Mouse (Mus musculus) lung, embryonic 15.5 days (tissue): Measurements from ENCODE around the gene Rarb. TPM values are rescaled to one million over a fixed set of nuclear protein-coding genes. Genes with fewer than 3 reads are reported as not detected.

ENCODE experiments used
- ATAC-seq: fragments of 200-750 bp; cut with Nextera tagmentation; 2 replicates; pipeline ENCODE4 v1.8.0; 2017; ENCODE audit warnings: moderate number of reproducible peaks, borderline replicate concordance; ENCODE audit not compliant: low FRiP score, low TSS enrichment; ENCODE audit errors: extremely low read depth
- H3K27ac ChIP-seq: fragments of 300-500 bp; sonication (generic); 2 replicates; pipeline ENCODE4 v1.5.1; 2015; ENCODE audit warnings: moderate library complexity, mild to moderate bottlenecking, inconsistent platforms
- H3K27me3 ChIP-seq: fragments of 300-500 bp; sonication (generic); 2 replicates; pipeline ENCODE4 v1.6.1; 2015; ENCODE audit warnings: inconsistent platforms
- H3K36me3 ChIP-seq: fragments of 300-500 bp; sonication (generic); 2 replicates; pipeline ENCODE4 v1.6.1; 2015; ENCODE audit warnings: inconsistent platforms
- H3K4me1 ChIP-seq: fragments of 300-500 bp; sonication (generic); 2 replicates; pipeline ENCODE4 v1.6.1; 2015; ENCODE audit warnings: inconsistent platforms
- H3K4me2 ChIP-seq: fragments of 300-500 bp; sonication (generic); 2 replicates; pipeline ENCODE4 v1.6.1; 2015; ENCODE audit warnings: inconsistent platforms, mild to moderate bottlenecking, moderate library complexity
- H3K4me3 ChIP-seq: fragments of 300-500 bp; sonication (generic); 2 replicates; pipeline ENCODE4 v1.5.1; 2015; ENCODE audit warnings: mild to moderate bottlenecking, inconsistent platforms
- H3K9ac ChIP-seq: fragments of 300-500 bp; sonication (generic); 2 replicates; pipeline ENCODE4 v1.6.1; 2015; ENCODE audit warnings: inconsistent platforms
- H3K9me3 ChIP-seq: fragments of 300-500 bp; sonication (generic); 2 replicates; pipeline ENCODE4 v1.6.1; 2016; ENCODE audit warnings: inconsistent platforms
- WGBS: fragments of 180-500 bp; shearing (Covaris S2); methylation state at CpG from one replicate; pipeline ENCODE4 v1.1.7; 2015; 5-methylcytosine and 5-hydroxymethylcytosine counted together
- polyA plus RNA-seq: library from polyadenylated mRNA; unstranded; fragments of >200 nt; fragmentation: Nextera tagmentation; extraction: Ambion mirVana; gene quantifications from 2 replicates; pipeline ENCODE4 v1.2.1, GENCODE M21; 2015

The Rarb gene
- polyA plus RNA-seq, 1 experiment from 2014 or later: 14.5 TPM

GRCm38 (mm10) chr14:16444859-16445258 is 374.1 kb downstream of the Rarb start:
- no peaks in the 10 kb centered on the region for H3K36me3 ChIP-seq
- no peak overlapping the region for H3K4me2 ChIP-seq
- H3K27ac ChIP-seq: no peak overlapping the region
- no peaks in the 10 kb centered on the region for H3K27me3 ChIP-seq
- 83% methylated on average over 4 of the region's 4 CpGs for WGBS
- H3K4me3 ChIP-seq: no peak overlapping the region
- no peak for ATAC-seq
- peaks cover 6% of the 10 kb centered on the region; the same call in 1 of the 2 replicates for H3K4me1 ChIP-seq
- H3K9me3 ChIP-seq: no peaks in the 10 kb centered on the region
- H3K9ac ChIP-seq: no peak overlapping the region

- H3K27ac ChIP-seq: no peak overlapping the region
- no peak for ATAC-seq
- no peak overlapping the region for H3K4me2 ChIP-seq
- H3K4me3 ChIP-seq: no peak overlapping the region
- no peak overlapping the region for H3K9ac ChIP-seq
- 74% methylated on average over 6 of the region's 6 CpGs for WGBS
- no peaks in the 10 kb centered on the region for H3K9me3 ChIP-seq
- no peaks in the 10 kb centered on the region for H3K27me3 ChIP-seq
- peaks cover 12% of the 10 kb centered on the region for H3K36me3 ChIP-seq
- no peaks in the 10 kb centered on the region; the same call in 1 of the 2 replicates for H3K4me1 ChIP-seq
Observed at GRCm38 (mm10) chr14:16439385-16440126, 379.4 kb downstream of the Rarb start.

- H3K9ac ChIP-seq: no peak overlapping the region
- WGBS: 83% methylated on average over 4 of the region's 4 CpGs
- H3K4me2 ChIP-seq: no peak overlapping the region
- no peaks in the 10 kb centered on the region for H3K9me3 ChIP-seq
- H3K36me3 ChIP-seq: peaks cover 14% of the 10 kb centered on the region
- no peaks in the 10 kb centered on the region for H3K4me1 ChIP-seq
- H3K27ac ChIP-seq: no peak overlapping the region
- ATAC-seq: no peak
- no peak overlapping the region for H3K4me3 ChIP-seq
- H3K27me3 ChIP-seq: no peaks in the 10 kb centered on the region
Observed at GRCm38 (mm10) chr14:16437386-16437785, 381.6 kb downstream of the Rarb start.

- no peak overlapping the region for H3K27ac ChIP-seq
- H3K9ac ChIP-seq: no peak overlapping the region
- peaks cover 32% of the 10 kb centered on the region for H3K36me3 ChIP-seq
- WGBS: 80% methylated on average over 3 of the region's 3 CpGs
- H3K4me2 ChIP-seq: no peak overlapping the region
- 0 out of 2 replicates have a peak, but pooled peaks have one; percentile 37 for ATAC-seq
- H3K27me3 ChIP-seq: no peaks in the 10 kb centered on the region
- no peaks in the 10 kb centered on the region for H3K4me1 ChIP-seq
- H3K4me3 ChIP-seq: no peak overlapping the region
- H3K9me3 ChIP-seq: no peaks in the 10 kb centered on the region
Observed at GRCm38 (mm10) chr14:16434396-16435171, 384.4 kb downstream of the Rarb start.

GRCm38 (mm10) chr14:16433206-16433605 is 385.8 kb downstream of the Rarb start:
- no peak for ATAC-seq
- Histone ChIP-seq H3K4me1 (no peaks in the 10 kb centered on the region), H3K27me3 (no peaks in the 10 kb centered on the region), H3K9ac (no peak overlapping the region), H3K4me2 (no peak overlapping the region), H3K4me3 (no peak overlapping the region), H3K9me3 (no peaks in the 10 kb centered on the region), H3K27ac (no peak overlapping the region), H3K36me3 (peaks cover 36% of the 10 kb centered on the region)
- WGBS: 83% methylated on average over 2 of the region's 2 CpGs

- Histone ChIP-seq H3K4me2 (no peak overlapping the region), H3K36me3 (peaks cover 36% of the 10 kb centered on the region), H3K9me3 (no peaks in the 10 kb centered on the region), H3K27me3 (no peaks in the 10 kb centered on the region), H3K4me1 (no peaks in the 10 kb centered on the region), H3K9ac (no peak overlapping the region), H3K27ac (no peak overlapping the region), H3K4me3 (no peak overlapping the region)
- ATAC-seq: no peak
- 78% methylated on average over 3 of the region's 3 CpGs for WGBS
Observed at GRCm38 (mm10) chr14:16432550-16432949, 386.4 kb downstream of the Rarb start.

GRCm38 (mm10) chr14:16431941-16432499 is 386.9 kb downstream of the Rarb start:
- Histone ChIP-seq H3K4me2 (no peak overlapping the region), H3K9ac (no peak overlapping the region), H3K9me3 (no peaks in the 10 kb centered on the region), H3K27me3 (no peaks in the 10 kb centered on the region), H3K4me3 (no peak overlapping the region), H3K36me3 (peaks cover 36% of the 10 kb centered on the region), H3K4me1 (no peaks in the 10 kb centered on the region), H3K27ac (no peak overlapping the region)
- 40% methylated on average over 4 of the region's 4 CpGs for WGBS
- ATAC-seq: no peak

GRCm38 (mm10) chr14:16427569-16427968 is 391.4 kb downstream of the Rarb start:
- 54% methylated on average over 4 of the region's 4 CpGs for WGBS
- Histone ChIP-seq H3K27ac (no peak overlapping the region), H3K9ac (no peak overlapping the region), H3K4me3 (no peak overlapping the region), H3K4me2 (no peak overlapping the region), H3K27me3 (no peaks in the 10 kb centered on the region), H3K4me1 (no peaks in the 10 kb centered on the region), H3K36me3 (peaks cover 27% of the 10 kb centered on the region), H3K9me3 (no peaks in the 10 kb centered on the region)
- ATAC-seq: no peak

GRCm38 (mm10) chr14:16414163-16414562 is 404.8 kb downstream of the Rarb start:
- Histone ChIP-seq H3K4me1 (no peaks in the 10 kb centered on the region), H3K4me2 (no peak overlapping the region), H3K27me3 (no peaks in the 10 kb centered on the region), H3K9ac (no peak overlapping the region), H3K27ac (no peak overlapping the region), H3K36me3 (peaks cover 35% of the 10 kb centered on the region), H3K4me3 (no peak overlapping the region), H3K9me3 (no peaks in the 10 kb centered on the region)
- ATAC-seq: no peak
- 85% methylated on average over 4 of the region's 4 CpGs for WGBS

GRCm38 (mm10) chr14:16405187-16405586 is 413.8 kb downstream of the Rarb start:
- H3K4me3 ChIP-seq: no peak overlapping the region
- H3K9ac ChIP-seq: no peak overlapping the region
- 90% methylated on average over 4 of the region's 4 CpGs for WGBS
- no peaks in the 10 kb centered on the region for H3K9me3 ChIP-seq
- no peaks in the 10 kb centered on the region for H3K27me3 ChIP-seq
- H3K4me2 ChIP-seq: no peak overlapping the region
- no peak overlapping the region for H3K27ac ChIP-seq
- no peak for ATAC-seq
- H3K4me1 ChIP-seq: no peaks in the 10 kb centered on the region
- peaks cover 25% of the 10 kb centered on the region for H3K36me3 ChIP-seq

- Histone ChIP-seq H3K4me1 (peaks cover 6% of the 10 kb centered on the region), H3K27ac (no peak overlapping the region), H3K27me3 (no peaks in the 10 kb centered on the region), H3K4me2 (no peak overlapping the region), H3K36me3 (peaks cover 9% of the 10 kb centered on the region), H3K4me3 (no peak overlapping the region), H3K9ac (no peak overlapping the region), H3K9me3 (no peaks in the 10 kb centered on the region)
- ATAC-seq: no peak
- WGBS: 58% methylated on average over 1 of the region's 1 CpGs
Observed at GRCm38 (mm10) chr14:16384783-16385182, 434.2 kb downstream of the Rarb start.
